Mouse (Mus musculus) c-Kit-negative CD71-positive TER-119-positive erythroid progenitor cells, embryonic 14.5 days (primary cell): Measurements from ENCODE around the gene Mybphl.

Experiments
- DNase-seq: peaks from one replicate; pipeline ENCODE4 v3.0.0-alpha.2; 2013; ENCODE audit warnings: low read depth, low spot score

Mybphl gene

GRCm38 (mm10) chr3:108364270-108364995 is at the start of gene Mybphl:
Mybphl (plus strand) TSS chr3:108364911.
- DNase-seq: no peak

- no peak for DNase-seq
These were observed 46.2 kb upstream of the Mybphl start for GRCm38 (mm10) chr3:108318517-108318916.

- DNase-seq: no peak
These were observed 43.0 kb upstream of the Mybphl start for GRCm38 (mm10) chr3:108321671-108322070.

- no peak for DNase-seq
These were observed 42.6 kb upstream of the Mybphl start for GRCm38 (mm10) chr3:108322136-108322535.

- no peak for DNase-seq
These were observed 41.7 kb upstream of the Mybphl start for GRCm38 (mm10) chr3:108322962-108323361.

- DNase-seq: no peak
These were observed 39.9 kb upstream of the Mybphl start for GRCm38 (mm10) chr3:108324837-108325236.

GRCm38 (mm10) chr3:108325521-108325920 is 39.2 kb upstream of the Mybphl start:
- no peak for DNase-seq

- DNase-seq: no peak
These were observed 37.4 kb upstream of the Mybphl start for GRCm38 (mm10) chr3:108327275-108327674.

GRCm38 (mm10) chr3:108327916-108328315 is 36.8 kb upstream of the Mybphl start:
- DNase-seq: no peak

GRCm38 (mm10) chr3:108328441-108328841 is 36.3 kb upstream of the Mybphl start:
- DNase-seq: no peak

GRCm38 (mm10) chr3:108330812-108331211 is 33.9 kb upstream of the Mybphl start:
- DNase-seq: no peak

- no peak for DNase-seq
These were observed 27.8 kb upstream of the Mybphl start for GRCm38 (mm10) chr3:108336878-108337277.

GRCm38 (mm10) chr3:108341040-108341439 is 23.7 kb upstream of the Mybphl start:
- no peak for DNase-seq

- DNase-seq: no peak
These were observed 22.5 kb upstream of the Mybphl start for GRCm38 (mm10) chr3:108342185-108342584.

GRCm38 (mm10) chr3:108345855-108346254 is 18.9 kb upstream of the Mybphl start:
- DNase-seq: no peak

GRCm38 (mm10) chr3:108348376-108348775 is 16.3 kb upstream of the Mybphl start:
- no peak for DNase-seq

- no peak for DNase-seq
These were observed 9.5 kb upstream of the Mybphl start for GRCm38 (mm10) chr3:108355245-108355644.

- no peak for DNase-seq
These were observed 7.7 kb upstream of the Mybphl start for GRCm38 (mm10) chr3:108357051-108357450.

GRCm38 (mm10) chr3:108358445-108358844 is 6.3 kb upstream of the Mybphl start:
- no peak for DNase-seq

- no peak for DNase-seq
These were observed 3.8 kb upstream of the Mybphl start for GRCm38 (mm10) chr3:108360894-108361293.

- no peak for DNase-seq
These were observed 1.1 kb upstream of the Mybphl start for GRCm38 (mm10) chr3:108363626-108364025.

GRCm38 (mm10) chr3:108367173-108367572 is 2.5 kb downstream of the Mybphl start:
- DNase-seq: no peak

GRCm38 (mm10) chr3:108367828-108368227 is 3.1 kb downstream of the Mybphl start:
- DNase-seq: no peak

- no peak for DNase-seq
These were observed 4.0 kb downstream of the Mybphl start for GRCm38 (mm10) chr3:108368721-108369120.
